In the genomic region with DNA sequence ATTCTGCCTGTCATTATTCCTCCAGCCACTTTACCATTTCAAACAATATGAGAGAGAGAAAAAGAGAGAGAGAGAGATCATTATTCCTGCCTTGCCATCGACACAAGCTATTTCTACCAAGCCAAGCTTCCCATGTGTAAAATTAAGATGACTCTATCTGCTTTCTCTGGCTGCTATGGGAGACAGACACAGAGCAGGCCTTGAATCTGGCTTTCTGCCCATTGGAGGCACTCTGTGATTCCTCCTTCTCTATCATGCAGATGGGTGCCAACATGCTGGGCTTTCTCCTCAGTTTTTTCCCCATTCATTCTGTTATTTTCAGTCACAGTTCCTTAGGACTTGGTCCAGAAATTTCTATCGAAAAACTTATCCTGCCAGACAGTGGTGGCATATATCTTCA, we compare ENCODE assay signal across 18 mouse cellular contexts. TPM values are rescaled to one million over a fixed set of nuclear protein-coding genes. Genes with fewer than 3 reads are reported as not detected.
DNase-seq lines count a peak whose midpoint lies in the region; ATAC-seq and TF ChIP-seq lines count a peak whose summit lies in the region.
"Had no signal": no experiment of that assay in that cellular context is flagged by ENCODE, and none has a peak within 500 bp of the region (broad histone marks: within the 10 kb centered on the region; RNA-seq: fewer than 3 reads in every experiment).

No protein-coding gene starts in this region.

- no peak for DNase-seq in forebrain, embryonic 10.5 days (ENCODE audit: extremely low spot score, low spot score)
- peak; percentile 68 for DNase-seq in lung, embryonic 14.5 days
- no peak for DNase-seq in lung, postnatal 25 days (ENCODE audit: low spot score)
- DNase-seq in forebrain, postnatal 0 days, result peak; percentile 86
- peak; percentile 77 to 86 for DNase-seq in right cerebral cortex, postnatal 10 days (ENCODE audit: low spot score in 2 of 2)
- DNase-seq in thymus, postnatal 25 days, result no peak
- DNase-seq in midbrain, embryonic 10.5 days (ENCODE audit: low spot score), result no peak
- DNase-seq: adrenal gland, postnatal 14 days; B cell, adult 2 months; kidney, adult 18-20 months had no signal

- no peaks in the 10 kb centered on the region for H3K9me3 ChIP-seq in forebrain, embryonic 13.5 days (replicated peaks)
- no peaks in the 10 kb centered on the region for H3K9me3 ChIP-seq in forebrain, embryonic 10.5 days
- no peaks in the 10 kb centered on the region for H3K9me3 ChIP-seq in lung, embryonic 14.5 days (ENCODE audit: low read depth, low read length)
- H3K9me3 ChIP-seq in forebrain, postnatal 0 days (ENCODE audit: low read length), result no peaks in the 10 kb centered on the region
- H3K9me3 ChIP-seq in midbrain, embryonic 10.5 days (replicated peaks), result no peaks in the 10 kb centered on the region

- H3K4me2 ChIP-seq in forebrain, embryonic 13.5 days, result no peak overlapping the region
- no peak overlapping the region for H3K4me2 ChIP-seq in lung, embryonic 14.5 days
- no peak overlapping the region for H3K4me2 ChIP-seq in forebrain, postnatal 0 days (ENCODE audit: low read depth)

- TF ChIP-seq CTCF in lung, embryonic 14.5 days (IDR thresholded peaks at IDR 0.05; ENCODE audit: low read depth), result no peak
- TF ChIP-seq CTCF in forebrain, postnatal 0 days (IDR thresholded peaks at IDR 0.05; ENCODE audit: low read depth), result no peak

- H3K27ac ChIP-seq in forebrain, embryonic 13.5 days, result no peak overlapping the region
- H3K27ac ChIP-seq in forebrain, embryonic 10.5 days, result no peak overlapping the region
- no peak overlapping the region for H3K27ac ChIP-seq in lung, embryonic 14.5 days (ENCODE audit: low read depth)
- no peak overlapping the region for H3K27ac ChIP-seq in forebrain, postnatal 0 days (ENCODE audit: low read depth, low read length)
- H3K27ac ChIP-seq in midbrain, embryonic 10.5 days (replicated peaks), result no peak overlapping the region

- H3K9ac ChIP-seq in forebrain, embryonic 13.5 days, result no peak overlapping the region
- no peak overlapping the region for H3K9ac ChIP-seq in lung, embryonic 14.5 days
- H3K9ac ChIP-seq in forebrain, postnatal 0 days, result no peak overlapping the region

- H3K4me1 ChIP-seq in forebrain, embryonic 13.5 days, result peaks cover 7% of the 10 kb centered on the region; the same call in 1 of the 2 replicates
- no peaks in the 10 kb centered on the region for H3K4me1 ChIP-seq in forebrain, embryonic 10.5 days
- peaks cover 5% of the 10 kb centered on the region for H3K4me1 ChIP-seq in lung, embryonic 14.5 days (ENCODE audit: insufficient read depth)
- peaks cover 5% of the 10 kb centered on the region for H3K4me1 ChIP-seq in forebrain, postnatal 0 days (ENCODE audit: insufficient read depth)
- H3K4me1 ChIP-seq in midbrain, embryonic 10.5 days, result no peaks in the 10 kb centered on the region

- H3K36me3 ChIP-seq in forebrain, embryonic 13.5 days (ENCODE audit: poor library complexity, severe bottlenecking), result no peaks in the 10 kb centered on the region
- no peaks in the 10 kb centered on the region for H3K36me3 ChIP-seq in forebrain, embryonic 10.5 days (replicated peaks)
- H3K36me3 ChIP-seq in lung, embryonic 14.5 days (ENCODE audit: insufficient read depth), result no peaks in the 10 kb centered on the region
- H3K36me3 ChIP-seq in forebrain, postnatal 0 days (ENCODE audit: insufficient read depth), result no peaks in the 10 kb centered on the region
- no peaks in the 10 kb centered on the region for H3K36me3 ChIP-seq in midbrain, embryonic 10.5 days

- peak; percentile 84; the same call in 1 of the 2 replicates for ATAC-seq in forebrain, embryonic 13.5 days
- ATAC-seq in lung, embryonic 14.5 days (ENCODE audit: insufficient read depth), result no peak
- ATAC-seq in forebrain, postnatal 0 days, result peak; percentile 86

- WGBS in forebrain, embryonic 13.5 days, result 53% methylated on average over 2 of the region's 2 CpGs
- WGBS in forebrain, embryonic 10.5 days, result 77% methylated on average over 2 of the region's 2 CpGs
- WGBS in lung, embryonic 14.5 days, result 43% methylated on average over 2 of the region's 2 CpGs
- 24% methylated on average over 2 of the region's 2 CpGs for whole genome bisulfite sequencing in forebrain, postnatal 0 days
- WGBS in midbrain, embryonic 10.5 days, result 87% methylated on average over 2 of the region's 2 CpGs

- H3K4me3 ChIP-seq in forebrain, embryonic 13.5 days, result no peak overlapping the region
- H3K4me3 ChIP-seq in forebrain, embryonic 10.5 days, result no peak overlapping the region
- H3K4me3 ChIP-seq in lung, embryonic 14.5 days (ENCODE audit: low read depth, low read length), result no peak overlapping the region
- no peak overlapping the region for H3K4me3 ChIP-seq in forebrain, postnatal 0 days (ENCODE audit: low read depth, low read length)
- no peak overlapping the region for H3K4me3 ChIP-seq in midbrain, embryonic 10.5 days

- no peaks in the 10 kb centered on the region for H3K27me3 ChIP-seq in forebrain, embryonic 13.5 days
- no peaks in the 10 kb centered on the region for H3K27me3 ChIP-seq in forebrain, embryonic 10.5 days (ENCODE audit: poor library complexity, severe bottlenecking)
- no peaks in the 10 kb centered on the region for H3K27me3 ChIP-seq in lung, embryonic 14.5 days (ENCODE audit: insufficient read depth, low read length)
- no peaks in the 10 kb centered on the region for H3K27me3 ChIP-seq in forebrain, postnatal 0 days (ENCODE audit: insufficient read depth, low read length)
- H3K27me3 ChIP-seq in midbrain, embryonic 10.5 days (ENCODE audit: low read depth, poor library complexity, severe bottlenecking), result no peaks in the 10 kb centered on the region

RNA-seq across cellular contexts. Expression of a gene that starts 4.6 kb away (rescaled TPM):
- not detected in 2 replicates for polyA plus RNA-seq in forebrain, embryonic 13.5 days (2015; fragmentation: Nextera tagmentation; extraction: Ambion mirVana)
- not detected in 2 replicates for polyA plus RNA-seq in forebrain, embryonic 10.5 days (2016; fragmentation: Nextera tagmentation; extraction: Ambion mirVana)
- not detected in 2 replicates for polyA plus RNA-seq in lung, embryonic 14.5 days (2014; fragmentation: Nextera tagmentation; extraction: Ambion mirVana)
- total RNA-seq in forebrain, postnatal 0 days (2014; rRNA removed), result not detected in 2 replicates
- polyA plus RNA-seq in forebrain, postnatal 0 days (2015; fragmentation: Nextera tagmentation; extraction: Ambion mirVana), result not detected in 2 replicates
- not detected in 2 replicates for polyA plus RNA-seq in midbrain, embryonic 10.5 days (2016; fragmentation: Nextera tagmentation; extraction: Ambion mirVana)
- total RNA-seq: adrenal gland, postnatal 14 days; gastrocnemius, postnatal 4 days; heart, postnatal 10 days; megakaryocyte-erythroid progenitor cell, adult 5-6 weeks; MEL had no signal
- polyA plus RNA-seq: cerebellum, adult 2 months; liver, embryonic 16.5 days; neural tube, embryonic 11.5 days had no signal

RNA-seq across cellular contexts. Expression of a gene that starts 30.2 kb away (rescaled TPM):
- 0.13 and 0.21 TPM in 2 replicates for polyA plus RNA-seq in forebrain, embryonic 13.5 days (2015; fragmentation: Nextera tagmentation; extraction: Ambion mirVana)
- 0.15 and 0.19 TPM in 2 replicates for polyA plus RNA-seq in forebrain, embryonic 10.5 days (2016; fragmentation: Nextera tagmentation; extraction: Ambion mirVana)
- polyA plus RNA-seq in lung, embryonic 14.5 days (2014; fragmentation: Nextera tagmentation; extraction: Ambion mirVana), result 0.18 and 0.21 TPM in 2 replicates
- total RNA-seq in forebrain, postnatal 0 days (2014; rRNA removed), result not detected in 2 replicates
- polyA plus RNA-seq in forebrain, postnatal 0 days (2015; fragmentation: Nextera tagmentation; extraction: Ambion mirVana), result 0.16 and 0.17 TPM in 2 replicates
- polyA plus RNA-seq in midbrain, embryonic 10.5 days (2016; fragmentation: Nextera tagmentation; extraction: Ambion mirVana), result not detected in 2 replicates
- total RNA-seq: adrenal gland, postnatal 14 days; gastrocnemius, postnatal 4 days; heart, postnatal 10 days; megakaryocyte-erythroid progenitor cell, adult 5-6 weeks; MEL had no signal
- polyA plus RNA-seq: liver, embryonic 16.5 days; neural tube, embryonic 11.5 days had no signal

RNA-seq across cellular contexts. Expression of a gene that starts 57.6 kb away (rescaled TPM):
- polyA plus RNA-seq in forebrain, embryonic 13.5 days (2015; fragmentation: Nextera tagmentation; extraction: Ambion mirVana), result 1.2 and 2.2 TPM in 2 replicates
- 1.5 and 1.9 TPM in 2 replicates for polyA plus RNA-seq in forebrain, embryonic 10.5 days (2016; fragmentation: Nextera tagmentation; extraction: Ambion mirVana)
- polyA plus RNA-seq in lung, embryonic 14.5 days (2014; fragmentation: Nextera tagmentation; extraction: Ambion mirVana), result 0.77 and 1.1 TPM in 2 replicates
- 16.6 and 19.1 TPM in 2 replicates for total RNA-seq in forebrain, postnatal 0 days (2014; rRNA removed)
- 10.7 and 15.5 TPM in 2 replicates for polyA plus RNA-seq in forebrain, postnatal 0 days (2015; fragmentation: Nextera tagmentation; extraction: Ambion mirVana)
- polyA plus RNA-seq in midbrain, embryonic 10.5 days (2016; fragmentation: Nextera tagmentation; extraction: Ambion mirVana), result 1.7 and 2.0 TPM in 2 replicates
- total RNA-seq: megakaryocyte-erythroid progenitor cell, adult 5-6 weeks; MEL had no signal

Comparison
In these comparisons a context has a peak if more than half of its experiments do, and no peak if none do; other contexts are left out.
1. DNase-seq: peak in lung, embryonic 14.5 days (single experiment), forebrain, postnatal 0 days (single experiment) and right cerebral cortex, postnatal 10 days (2 of 2); none in forebrain, embryonic 10.5 days (single experiment), lung, postnatal 25 days (single experiment), thymus, postnatal 25 days (single experiment) and midbrain, embryonic 10.5 days (single experiment).